Mouse (Mus musculus) bone marrow macrophage, adult 2 months (primary cell): ENCODE results near the gene Cmtm6.

ENCODE experiments used
- CTCF ChIP-seq: IDR thresholded peaks from 2 replicates; pipeline ENCODE4 v1.5.1; 2012; ENCODE audit warnings: low read depth, mild to moderate bottlenecking, low read length, moderate library complexity
- POLR2A ChIP-seq: IDR thresholded peaks from 2 replicates; pipeline ENCODE4 v1.6.1; 2012; ENCODE audit warnings: mild to moderate bottlenecking, low read depth, low read length, borderline replicate concordance

DNA sequence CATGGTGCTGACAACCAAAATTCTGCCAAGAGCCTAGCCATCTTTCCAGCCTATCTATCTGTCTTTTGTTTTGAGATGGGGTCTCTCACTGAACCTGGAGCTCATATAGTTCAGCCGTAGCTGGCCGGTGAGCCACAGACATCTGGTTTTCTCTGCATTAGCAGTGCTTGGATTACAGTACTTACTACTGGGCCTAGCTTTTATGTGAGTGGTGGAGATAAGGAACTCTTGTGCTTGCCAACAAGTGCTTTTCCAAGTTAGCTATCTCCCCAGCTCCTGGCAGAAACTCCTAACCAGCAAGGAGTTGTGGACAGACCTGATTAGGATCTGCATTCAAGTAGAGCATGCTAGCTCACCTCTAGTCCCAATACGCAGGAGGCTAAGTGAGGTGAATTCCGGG is 23.1 kb upstream of the Cmtm6 start:
- no peak for TF ChIP-seq POLR2A
- no peak for TF ChIP-seq CTCF
